Mouse (Mus musculus): ENCODE measurements around the gene Arsb. TPM values are rescaled to one million over a fixed set of nuclear protein-coding genes. Genes with fewer than 3 reads are reported as not detected.

Gene Arsb
- polyA plus RNA-seq, 1 experiment = 7.2 TPM

DNA sequence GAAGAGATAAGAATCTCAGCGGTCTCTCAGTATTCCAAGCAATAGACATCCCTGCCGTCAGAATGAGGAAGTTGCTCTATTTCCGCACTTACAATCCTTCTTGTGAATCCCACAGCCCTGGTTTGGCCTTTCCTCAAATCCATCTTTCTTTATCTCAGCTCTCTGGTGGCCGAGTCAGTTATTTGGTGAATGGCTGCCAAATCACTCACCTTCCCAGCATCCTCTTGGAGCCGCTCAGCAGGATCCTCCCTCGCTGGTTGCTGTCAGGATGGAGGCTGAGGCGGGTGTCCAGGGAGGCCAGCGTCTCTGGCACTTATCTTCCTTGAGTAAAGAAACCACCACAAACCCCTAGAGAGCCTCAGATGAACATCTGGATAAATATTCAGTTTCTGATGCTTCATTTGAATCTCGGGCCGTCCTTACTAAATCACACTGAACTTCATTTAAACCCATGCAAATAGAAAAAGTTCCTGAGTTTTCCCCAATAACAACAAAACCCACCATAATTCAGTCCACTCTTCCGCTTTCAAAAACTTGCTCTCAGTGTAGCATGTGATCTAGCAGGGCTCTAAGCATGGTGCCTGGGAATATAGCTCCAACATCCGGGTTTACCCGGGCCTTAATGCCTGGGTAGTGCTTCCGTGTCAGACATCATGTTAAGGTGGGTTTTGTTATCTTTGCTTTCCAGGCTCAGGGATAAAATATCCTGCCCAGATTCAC is 81.1 kb downstream of the Arsb start:
- Histone ChIP-seq H3K36me3 (ENCODE audit: control insufficient read depth, insufficient read depth) (no peaks in the 10 kb centered on the region), H3K4me2 (ENCODE audit: low read depth) (no peak overlapping the region), H3K79me2 (ENCODE audit: control insufficient read depth, insufficient read depth) (no peaks in the 10 kb centered on the region), H3ac (ENCODE audit: control insufficient read depth, insufficient read length) (no peak overlapping the region), H3K4me3 (no peak overlapping the region), H3K27me3 (ENCODE audit: control insufficient read depth, insufficient read depth, insufficient read length) (no peaks in the 10 kb centered on the region)
- TF ChIP-seq CEBPB (IDR thresholded peaks at IDR 0.05; ENCODE audit: insufficient read depth, poor library complexity, severe bottlenecking) (no peak), MYOD1 (IDR thresholded peaks at IDR 0.05; ENCODE audit: control insufficient read depth in 1 of 3, insufficient read length in 2 of 3, low read depth in 2 of 3) (no peak), SRF (IDR thresholded peaks at IDR 0.05; ENCODE audit: control insufficient read depth, insufficient read length, low read depth) (no peak)

DNA sequence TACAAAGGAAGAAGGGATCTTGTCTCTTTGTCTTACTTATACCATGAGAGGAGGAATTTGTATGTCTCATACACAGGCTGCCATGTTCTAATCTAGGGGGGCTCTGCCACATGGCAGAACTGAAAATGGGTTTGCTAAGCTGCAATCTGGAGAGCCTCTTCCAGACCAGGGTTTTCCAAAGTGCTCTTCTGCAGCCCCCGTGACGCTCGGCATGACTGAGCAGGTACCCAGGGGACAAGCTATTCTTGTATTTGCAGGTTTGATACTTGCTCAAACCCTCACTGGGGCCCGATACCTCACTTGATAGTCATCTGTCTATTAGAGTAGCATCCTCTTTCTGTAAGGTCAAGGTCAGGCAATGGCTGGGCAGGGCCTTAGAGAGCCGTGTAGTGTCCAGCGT is 82.3 kb downstream of the Arsb start:
- Histone ChIP-seq H3K27me3 (ENCODE audit: control insufficient read depth, insufficient read depth, insufficient read length) (no peaks in the 10 kb centered on the region), H3K79me2 (ENCODE audit: control insufficient read depth, insufficient read depth) (no peaks in the 10 kb centered on the region), H3K36me3 (ENCODE audit: control insufficient read depth, insufficient read depth) (no peaks in the 10 kb centered on the region), H3K4me2 (ENCODE audit: low read depth) (no peak overlapping the region), H3K4me3 (no peak overlapping the region), H3ac (ENCODE audit: control insufficient read depth, insufficient read length) (no peak overlapping the region)
- TF ChIP-seq POLR2A (IDR thresholded peaks at IDR 0.05; ENCODE audit: insufficient read length, low read depth) (no peak), MYOD1 (IDR thresholded peaks at IDR 0.05; ENCODE audit: control insufficient read depth in 1 of 3, insufficient read length in 2 of 3, low read depth in 2 of 3) (no peak), TCF12 (IDR thresholded peaks at IDR 0.05; ENCODE audit: insufficient read depth, poor library complexity, severe bottlenecking) (no peak), E2F4 (IDR thresholded peaks at IDR 0.05; ENCODE audit: insufficient read depth) (no peak), REST (IDR thresholded peaks at IDR 0.05; ENCODE audit: insufficient read depth, insufficient read length) (no peak), USF1 (IDR thresholded peaks at IDR 0.05; ENCODE audit: low read depth) (no peak), MYOG (IDR thresholded peaks at IDR 0.05; ENCODE audit: control insufficient read depth in 1 of 3, insufficient read depth in 1 of 3, insufficient read length in 2 of 3, low read depth in 2 of 3) (no peak), MAX (IDR thresholded peaks at IDR 0.05; ENCODE audit: low read depth) (no peak), TCF3 (IDR thresholded peaks at IDR 0.05; ENCODE audit: insufficient read length, low read depth) (no peak), CEBPB (IDR thresholded peaks at IDR 0.05; ENCODE audit: insufficient read depth, poor library complexity, severe bottlenecking) (no peak), SRF (IDR thresholded peaks at IDR 0.05; ENCODE audit: control insufficient read depth, insufficient read length, low read depth) (no peak), POLR2AphosphoS2 (IDR thresholded peaks at IDR 0.05; ENCODE audit: insufficient read length, low read depth) (no peak)

DNA sequence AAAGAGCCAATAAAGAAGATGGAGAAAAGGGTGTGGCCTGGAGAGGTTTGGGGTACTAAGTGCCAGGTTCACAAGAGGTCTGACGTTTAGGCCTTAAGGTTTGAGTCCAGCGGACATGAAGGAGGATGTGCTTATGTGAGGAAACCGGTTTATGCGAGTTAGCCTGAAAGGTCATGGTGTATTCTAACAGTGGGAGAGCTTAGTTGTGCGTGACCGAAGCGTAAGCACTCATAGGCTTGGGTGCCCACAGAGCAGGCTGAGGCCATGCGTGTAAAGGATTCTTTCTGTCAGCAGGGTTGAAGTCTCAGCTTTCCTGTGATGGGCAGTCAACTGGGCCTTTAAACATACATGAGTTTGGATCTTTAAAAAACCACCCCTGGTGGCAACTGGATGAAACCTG is 82.9 kb downstream of the Arsb start:
- Histone ChIP-seq H3ac (ENCODE audit: control insufficient read depth, insufficient read length) (no peak overlapping the region), H3K36me3 (ENCODE audit: control insufficient read depth, insufficient read depth) (no peaks in the 10 kb centered on the region), H3K4me3 (no peak overlapping the region), H3K27me3 (ENCODE audit: control insufficient read depth, insufficient read depth, insufficient read length) (no peaks in the 10 kb centered on the region), H3K79me2 (ENCODE audit: control insufficient read depth, insufficient read depth) (no peaks in the 10 kb centered on the region), H3K4me2 (ENCODE audit: low read depth) (no peak overlapping the region)
- TF ChIP-seq TCF12 (IDR thresholded peaks at IDR 0.05; ENCODE audit: insufficient read depth, poor library complexity, severe bottlenecking) (no peak), REST (IDR thresholded peaks at IDR 0.05; ENCODE audit: insufficient read depth, insufficient read length) (no peak), SRF (IDR thresholded peaks at IDR 0.05; ENCODE audit: control insufficient read depth, insufficient read length, low read depth) (no peak), CEBPB (IDR thresholded peaks at IDR 0.05; ENCODE audit: insufficient read depth, poor library complexity, severe bottlenecking) (no peak), MYOG (IDR thresholded peaks at IDR 0.05; ENCODE audit: control insufficient read depth in 1 of 3, insufficient read depth in 1 of 3, insufficient read length in 2 of 3, low read depth in 2 of 3) (no peak), USF1 (IDR thresholded peaks at IDR 0.05; ENCODE audit: low read depth) (no peak), MYOD1 (IDR thresholded peaks at IDR 0.05; ENCODE audit: control insufficient read depth in 1 of 3, insufficient read length in 2 of 3, low read depth in 2 of 3) (no peak), E2F4 (IDR thresholded peaks at IDR 0.05; ENCODE audit: insufficient read depth) (no peak)

- H3K79me2 ChIP-seq (ENCODE audit: control insufficient read depth, insufficient read depth) = no peaks in the 10 kb centered on the region
- H3ac ChIP-seq (ENCODE audit: control insufficient read depth, insufficient read length) = no peak overlapping the region
- H3K4me3 ChIP-seq = no peak overlapping the region
- H3K27me3 ChIP-seq (ENCODE audit: control insufficient read depth, insufficient read depth, insufficient read length) = no peaks in the 10 kb centered on the region
- H3K36me3 ChIP-seq (ENCODE audit: control insufficient read depth, insufficient read depth) = no peaks in the 10 kb centered on the region
- no peak for TF ChIP-seq MYOG (IDR thresholded peaks at IDR 0.05; ENCODE audit: control insufficient read depth in 1 of 3, insufficient read depth in 1 of 3, insufficient read length in 2 of 3, low read depth in 2 of 3)
- no peak for TF ChIP-seq SRF (IDR thresholded peaks at IDR 0.05; ENCODE audit: control insufficient read depth, insufficient read length, low read depth)
- no peak for TF ChIP-seq CEBPB (IDR thresholded peaks at IDR 0.05; ENCODE audit: insufficient read depth, poor library complexity, severe bottlenecking)
- TF ChIP-seq E2F4 (IDR thresholded peaks at IDR 0.05; ENCODE audit: insufficient read depth) = no peak
- no peak for TF ChIP-seq REST (IDR thresholded peaks at IDR 0.05; ENCODE audit: insufficient read depth, insufficient read length)
- TF ChIP-seq POLR2AphosphoS2 (IDR thresholded peaks at IDR 0.05; ENCODE audit: insufficient read length, low read depth) = no peak
- no peak for TF ChIP-seq POLR2A (IDR thresholded peaks at IDR 0.05; ENCODE audit: insufficient read length, low read depth)
- no peak for TF ChIP-seq USF1 (IDR thresholded peaks at IDR 0.05; ENCODE audit: low read depth)
- no peak for TF ChIP-seq TCF3 (IDR thresholded peaks at IDR 0.05; ENCODE audit: insufficient read length, low read depth)
- no peak for TF ChIP-seq MYOD1 (IDR thresholded peaks at IDR 0.05; ENCODE audit: control insufficient read depth in 1 of 3, insufficient read length in 2 of 3, low read depth in 2 of 3)
- TF ChIP-seq MAX (IDR thresholded peaks at IDR 0.05; ENCODE audit: low read depth) = no peak
- TF ChIP-seq TCF12 (IDR thresholded peaks at IDR 0.05; ENCODE audit: insufficient read depth, poor library complexity, severe bottlenecking) = no peak
- no peak overlapping the region for H3K4me2 ChIP-seq (ENCODE audit: low read depth)
Measured at GRCm38 (mm10) chr13:93854966-93855562, 83.6 kb downstream of the Arsb start.

Measured in myocyte (in vitro differentiated cells).